Mouse (Mus musculus) G1E (cell line): ENCODE measurements at regions not wholly inside any gene's neighbourhood (a gene's known extent, or its start where the extent isn't known, plus 50 kb on each side); places are given as distances from the start of the nearest gene placed in this dataset.

Experiments used
- CTCF ChIP-seq: IDR thresholded peaks from 2 replicates; pipeline ENCODE4 v1.5.1; 2012; ENCODE audit warnings: low read depth, low read length, inconsistent platforms, mixed read lengths
- GATA1 ChIP-seq: IDR thresholded peaks from 2 replicates; pipeline ENCODE4 v1.6.1; 2012; ENCODE audit warnings: borderline replicate concordance, low read length, inconsistent platforms, mixed read lengths

DNA sequence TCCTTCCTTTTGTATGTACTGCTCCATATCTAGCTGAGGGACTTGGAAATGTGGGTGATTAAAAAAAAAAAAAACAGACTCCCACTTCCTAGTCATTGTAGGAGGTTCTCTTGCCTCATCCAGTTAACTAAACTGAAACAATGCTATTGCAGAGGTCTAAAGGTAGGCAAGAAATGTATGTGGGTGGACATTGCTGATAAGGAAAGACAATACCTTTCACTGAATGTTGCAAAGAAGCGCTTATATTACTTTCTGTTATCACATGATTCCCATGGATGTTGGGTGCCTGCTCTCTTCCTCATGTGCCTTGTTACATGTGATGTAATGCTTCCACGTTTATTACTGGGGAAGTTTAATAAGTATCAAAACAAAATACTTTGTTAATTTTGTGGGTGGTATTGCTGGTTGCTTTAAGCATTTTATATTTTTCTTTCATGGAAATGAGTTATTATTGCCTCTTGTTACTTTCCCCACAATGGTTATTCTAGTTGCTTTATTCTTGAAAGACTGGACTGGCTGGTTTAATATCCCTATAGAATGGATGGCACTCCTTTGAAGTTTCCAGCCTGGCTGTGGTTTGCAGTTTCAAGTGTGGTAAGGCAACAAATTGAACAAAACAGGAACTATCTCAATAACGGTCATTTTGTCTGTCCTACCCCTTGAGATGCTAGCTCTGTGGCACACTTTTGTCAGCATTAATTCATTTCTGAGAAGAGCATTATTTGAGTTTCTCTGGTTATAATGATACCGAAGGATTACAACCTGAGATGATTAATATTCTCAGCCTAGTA lies 403.9 kb upstream of the Frg1 start:
- TF ChIP-seq CTCF (no peak), GATA1 (no peak)
